Mouse (Mus musculus): ENCODE measurements around the gene Kcnk4.

- TF ChIP-seq CTCF (IDR thresholded peaks at IDR 0.05; ENCODE audit: borderline replicate concordance, insufficient read depth, low read length) (no peak), POLR2A (IDR thresholded peaks at IDR 0.05; ENCODE audit: low read depth, low read length) (no peak)
Measured at GRCm38 (mm10) chr19:6919431-6919830, 14.9 kb downstream of the Kcnk4 start.

Measured in embryonic fibroblast, embryonic 13.5 days (primary cell).